Mouse (Mus musculus): ENCODE measurements at regions not wholly inside any gene's neighbourhood (a gene's known extent, or its start where the extent isn't known, plus 50 kb on each side); places are given as distances from the start of the nearest gene placed in this dataset.

DNA sequence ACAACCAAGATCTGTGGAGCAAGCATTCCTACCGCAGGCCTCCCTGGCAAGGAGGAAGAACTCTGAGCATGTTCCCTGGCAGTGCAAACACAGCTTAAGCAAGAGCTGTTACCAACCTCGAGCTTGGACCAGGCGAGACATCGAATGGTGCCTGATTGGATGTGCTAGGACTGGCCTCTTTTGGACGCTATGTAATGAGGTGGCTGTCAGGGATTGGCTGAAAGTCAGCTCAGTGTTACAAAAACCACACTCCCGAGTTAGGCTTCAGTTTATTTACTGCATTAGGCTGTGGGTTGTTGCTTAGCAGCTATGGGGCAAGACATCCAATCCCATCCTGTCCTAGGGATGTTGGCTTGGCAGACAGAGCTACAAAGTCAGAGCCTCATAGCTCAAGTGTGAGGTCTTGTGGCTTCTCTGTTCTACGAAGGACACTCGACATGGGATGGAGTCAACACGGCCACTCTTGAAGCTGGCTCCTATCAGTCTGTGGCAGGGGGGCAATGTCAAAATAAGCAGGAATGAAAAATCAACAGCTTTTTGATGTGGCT lies 244.5 kb downstream of the Prex1 start:
- TF ChIP-seq CTCF (IDR thresholded peaks at IDR 0.05; ENCODE audit: borderline replicate concordance, extremely low read depth, insufficient read depth, insufficient read length) (no peak), POLR2A (IDR thresholded peaks at IDR 0.05; ENCODE audit: borderline replicate concordance, extremely low read depth, insufficient read depth, insufficient read length, poor library complexity, severe bottlenecking) (no peak)

All from brain, embryonic 14.5 days (tissue).